Mouse (Mus musculus): ENCODE measurements around the gene Theg. TPM values are rescaled to one million over a fixed set of nuclear protein-coding genes. Genes with fewer than 3 reads are reported as not detected.

Theg gene
- polyA plus RNA-seq, 1 experiment from 2014 or later = not detected

DNA sequence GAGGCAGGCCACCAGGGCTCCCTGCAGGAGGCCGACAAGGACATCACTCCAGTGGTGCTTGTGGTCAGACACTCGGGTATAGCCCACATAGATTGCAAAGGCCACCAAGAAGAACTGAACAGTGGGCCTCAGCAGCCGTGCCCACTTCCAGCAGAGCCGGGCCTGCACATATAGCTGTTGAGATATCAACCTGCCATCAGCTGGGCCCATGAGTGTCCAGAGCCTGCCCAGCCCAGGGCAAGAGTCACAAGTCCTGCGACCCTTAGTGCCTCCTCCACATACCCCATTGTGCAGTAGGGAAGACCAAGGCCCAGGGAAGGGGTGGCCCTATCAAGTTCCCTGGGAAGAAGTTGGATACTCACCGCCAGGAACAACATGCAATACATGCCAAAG lies 59.7 kb downstream of the Theg start:
- Histone ChIP-seq H3K4me3 (ENCODE audit: low read depth, low read length) (no peak overlapping the region), H3K27me3 (ENCODE audit: insufficient read depth, low read length) (no peaks in the 10 kb centered on the region), H3K9me3 (ENCODE audit: low read length) (no peaks in the 10 kb centered on the region), H3K4me1 (ENCODE audit: insufficient read depth) (peaks cover 7% of the 10 kb centered on the region; the same call in 1 of the 2 replicates), H3K36me3 (replicated peaks; ENCODE audit: insufficient read depth, low read length) (peaks cover 9% of the 10 kb centered on the region), H3K4me2 (ENCODE audit: low read depth, low read length) (no peak overlapping the region), H3K9ac (replicated peaks) (no peak overlapping the region), H3K27ac (ENCODE audit: low read depth) (no peak overlapping the region)
- TF ChIP-seq EP300 (IDR thresholded peaks at IDR 0.05; ENCODE audit: low read depth) = no peak
- TF ChIP-seq CTCF (IDR thresholded peaks at IDR 0.05; ENCODE audit: low read depth) = no peak
- DNase-seq (peak; percentile 10), ATAC-seq (no peak)
- WGBS (ENCODE audit: insufficient replicate concordance) = 80% methylated on average over 6 of the region's 6 CpGs

DNA sequence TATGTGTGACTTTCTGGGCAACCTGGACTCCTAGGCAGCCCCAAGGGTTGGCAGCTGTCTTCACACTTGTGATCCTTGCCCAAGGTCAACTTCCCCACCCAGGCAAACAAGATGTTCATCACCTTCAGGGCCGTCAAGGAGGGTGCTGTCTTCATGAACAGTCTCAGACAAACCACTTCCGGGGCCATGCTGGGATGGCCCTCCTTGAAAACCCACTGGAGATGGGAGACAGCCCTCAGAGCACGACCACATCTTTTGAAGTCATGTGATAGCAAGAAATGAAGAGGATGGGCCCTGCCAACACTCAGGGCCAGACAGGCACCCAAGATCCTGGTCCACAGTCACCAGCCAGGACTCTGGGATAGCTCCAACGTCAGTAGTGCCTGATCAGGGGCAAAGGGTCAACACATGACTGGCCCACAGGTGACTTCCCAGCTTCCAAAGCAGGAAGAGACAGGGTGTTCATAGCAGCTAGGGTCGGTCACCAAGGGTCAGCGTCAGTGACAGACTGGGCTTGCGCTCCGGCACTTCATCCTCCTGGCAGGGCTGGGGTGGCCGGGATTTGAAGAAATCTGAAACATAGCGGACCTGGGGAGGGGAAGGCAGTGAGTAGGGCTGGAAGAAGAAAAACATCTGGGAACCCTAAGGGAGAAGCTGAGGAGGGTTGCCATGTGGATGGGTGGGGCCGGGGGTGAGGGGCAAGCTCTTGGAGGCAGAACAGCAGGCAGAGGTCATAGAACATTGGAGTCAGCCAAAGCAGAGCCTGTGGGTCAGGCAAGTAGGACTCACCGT lies 60.3 kb downstream of the Theg start:
- Histone ChIP-seq H3K9me3 (ENCODE audit: low read length) (no peaks in the 10 kb centered on the region), H3K4me2 (ENCODE audit: low read depth, low read length) (no peak overlapping the region), H3K4me3 (ENCODE audit: low read depth, low read length) (no peak overlapping the region), H3K27ac (ENCODE audit: low read depth) (no peak overlapping the region), H3K9ac (replicated peaks) (no peak overlapping the region), H3K36me3 (replicated peaks; ENCODE audit: insufficient read depth, low read length) (peaks cover 9% of the 10 kb centered on the region), H3K4me1 (ENCODE audit: insufficient read depth) (0 out of 2 replicates have a peak, but pooled peaks cover 6% of the 10 kb centered on the region), H3K27me3 (ENCODE audit: insufficient read depth, low read length) (no peaks in the 10 kb centered on the region)
- TF ChIP-seq CTCF (IDR thresholded peaks at IDR 0.05; ENCODE audit: low read depth) (no peak), EP300 (IDR thresholded peaks at IDR 0.05; ENCODE audit: low read depth) (no peak)
- DNase-seq (peak; percentile 12), ATAC-seq (no peak)
- WGBS (ENCODE audit: insufficient replicate concordance) = 82% methylated on average over 12 of the region's 12 CpGs

Small RNA genes lying within 50 kb of the gene (microRNA-seq; reads per million reads assigned to microRNA genes)
- gene Mir6909 = 1.2 reads per million

Other genes starting within 250 kb of the Theg start
- not detected in 2 replicates for gene Vmn2r82, start 230.8 kb downstream of the Theg start, polyA plus RNA-seq (2015; fragmentation: Nextera tagmentation; extraction: Ambion mirVana)
- gene Vmn2r83, start 118.6 kb downstream of the Theg start, polyA plus RNA-seq (2015; fragmentation: Nextera tagmentation; extraction: Ambion mirVana) = not detected in 2 replicates
- gene Plpp2, start 53.5 kb downstream of the Theg start, polyA plus RNA-seq (2015; fragmentation: Nextera tagmentation; extraction: Ambion mirVana) = 32.7 and 38.8 TPM in 2 replicates
- gene Mier2, start 32.1 kb downstream of the Theg start, polyA plus RNA-seq (2015; fragmentation: Nextera tagmentation; extraction: Ambion mirVana) = 8.6 and 9.0 TPM in 2 replicates
- not detected in 2 replicates for gene C2cd4c, start 26.7 kb upstream of the Theg start, polyA plus RNA-seq (2015; fragmentation: Nextera tagmentation; extraction: Ambion mirVana)
- 0.05 and 0.07 TPM in 2 replicates for gene Shc2, start 50.6 kb upstream of the Theg start, polyA plus RNA-seq (2015; fragmentation: Nextera tagmentation; extraction: Ambion mirVana)
- not detected in 2 replicates for gene Odf3l2, start 58.4 kb upstream of the Theg start, polyA plus RNA-seq (2015; fragmentation: Nextera tagmentation; extraction: Ambion mirVana)
- gene Madcam1, start 77.2 kb upstream of the Theg start, polyA plus RNA-seq (2015; fragmentation: Nextera tagmentation; extraction: Ambion mirVana) = 0.12 and 0.19 TPM in 2 replicates
- 24.9 and 25.8 TPM in 2 replicates for gene Tpgs1, start 82.0 kb upstream of the Theg start, polyA plus RNA-seq (2015; fragmentation: Nextera tagmentation; extraction: Ambion mirVana)
- gene Cdc34, start 94.9 kb upstream of the Theg start, polyA plus RNA-seq (2015; fragmentation: Nextera tagmentation; extraction: Ambion mirVana) = 77.6 and 80.1 TPM in 2 replicates
- gene Gzmm, start 101.7 kb upstream of the Theg start, polyA plus RNA-seq (2015; fragmentation: Nextera tagmentation; extraction: Ambion mirVana) = 0.09 and 0.13 TPM in 2 replicates
- gene Bsg, start 117.2 kb upstream of the Theg start, polyA plus RNA-seq (2015; fragmentation: Nextera tagmentation; extraction: Ambion mirVana) = 979 and 1,075 TPM in 2 replicates
- gene Hcn2, start 129.3 kb upstream of the Theg start, polyA plus RNA-seq (2015; fragmentation: Nextera tagmentation; extraction: Ambion mirVana) = 0.04 and 0.06 TPM in 2 replicates
- 9.9 and 12.6 TPM in 2 replicates for gene Polrmt, start 159.2 kb upstream of the Theg start, polyA plus RNA-seq (2015; fragmentation: Nextera tagmentation; extraction: Ambion mirVana)
- gene Fgf22, start 167.7 kb upstream of the Theg start, polyA plus RNA-seq (2015; fragmentation: Nextera tagmentation; extraction: Ambion mirVana) = not detected in 2 replicates
- 28.2 and 34.1 TPM in 2 replicates for gene Rnf126, start 179.6 kb upstream of the Theg start, polyA plus RNA-seq (2015; fragmentation: Nextera tagmentation; extraction: Ambion mirVana)
- 0.36 and 0.63 TPM in 2 replicates for gene Fstl3, start 189.9 kb upstream of the Theg start, polyA plus RNA-seq (2015; fragmentation: Nextera tagmentation; extraction: Ambion mirVana)
- 5.0 and 7.2 TPM in 2 replicates for gene Prss57, start 203.6 kb upstream of the Theg start, polyA plus RNA-seq (2015; fragmentation: Nextera tagmentation; extraction: Ambion mirVana)
- gene Palm, start 206.2 kb upstream of the Theg start, polyA plus RNA-seq (2015; fragmentation: Nextera tagmentation; extraction: Ambion mirVana) = 7.9 and 9.2 TPM in 2 replicates
- 1.00 and 1.3 TPM in 2 replicates for gene Misp, start 233.7 kb upstream of the Theg start, polyA plus RNA-seq (2015; fragmentation: Nextera tagmentation; extraction: Ambion mirVana)

Data from liver, postnatal 0 days (tissue).